Mouse (Mus musculus) c-Kit-negative CD71-positive TER-119-positive erythroid progenitor cells, embryonic 14.5 days (primary cell): ENCODE data around the gene Adamts1.

Experiments used
- DNase-seq: peaks from one replicate; pipeline ENCODE4 v3.0.0-alpha.2; 2013; ENCODE audit warnings: low read depth, low spot score

Gene Adamts1

GRCm38 (mm10) chr16:85765697-85766096, 37.2 kb downstream of the Adamts1 start:
- no peak for DNase-seq

- no peak for DNase-seq
Observed at GRCm38 (mm10) chr16:85765167-85765566, 37.7 kb downstream of the Adamts1 start.

GRCm38 (mm10) chr16:85762052-85762665, 40.8 kb downstream of the Adamts1 start:
- DNase-seq, result no peak

GRCm38 (mm10) chr16:85760961-85761580, 41.8 kb downstream of the Adamts1 start:
- no peak for DNase-seq

- DNase-seq, result no peak
Observed at GRCm38 (mm10) chr16:85756101-85756819, 46.7 kb downstream of the Adamts1 start.

GRCm38 (mm10) chr16:85749335-85749734, 53.6 kb downstream of the Adamts1 start:
- DNase-seq, result no peak

GRCm38 (mm10) chr16:85747589-85748360, 55.1 kb downstream of the Adamts1 start:
- no peak for DNase-seq

GRCm38 (mm10) chr16:85746386-85746785, 56.5 kb downstream of the Adamts1 start:
- DNase-seq, result no peak
